Mouse (Mus musculus): Measurements from ENCODE around the gene Ndufa13.

GRCm38 (mm10) chr8:69918506-69918905, 16.1 kb upstream of the Ndufa13 start:
- TF ChIP-seq CTCF (IDR thresholded peaks at IDR 0.05; ENCODE audit: low read depth) (no peak), EP300 (IDR thresholded peaks at IDR 0.05; ENCODE audit: low read depth) (no peak)
